8 mouse cellular contexts compared by ENCODE assay signal in the genomic region with DNA sequence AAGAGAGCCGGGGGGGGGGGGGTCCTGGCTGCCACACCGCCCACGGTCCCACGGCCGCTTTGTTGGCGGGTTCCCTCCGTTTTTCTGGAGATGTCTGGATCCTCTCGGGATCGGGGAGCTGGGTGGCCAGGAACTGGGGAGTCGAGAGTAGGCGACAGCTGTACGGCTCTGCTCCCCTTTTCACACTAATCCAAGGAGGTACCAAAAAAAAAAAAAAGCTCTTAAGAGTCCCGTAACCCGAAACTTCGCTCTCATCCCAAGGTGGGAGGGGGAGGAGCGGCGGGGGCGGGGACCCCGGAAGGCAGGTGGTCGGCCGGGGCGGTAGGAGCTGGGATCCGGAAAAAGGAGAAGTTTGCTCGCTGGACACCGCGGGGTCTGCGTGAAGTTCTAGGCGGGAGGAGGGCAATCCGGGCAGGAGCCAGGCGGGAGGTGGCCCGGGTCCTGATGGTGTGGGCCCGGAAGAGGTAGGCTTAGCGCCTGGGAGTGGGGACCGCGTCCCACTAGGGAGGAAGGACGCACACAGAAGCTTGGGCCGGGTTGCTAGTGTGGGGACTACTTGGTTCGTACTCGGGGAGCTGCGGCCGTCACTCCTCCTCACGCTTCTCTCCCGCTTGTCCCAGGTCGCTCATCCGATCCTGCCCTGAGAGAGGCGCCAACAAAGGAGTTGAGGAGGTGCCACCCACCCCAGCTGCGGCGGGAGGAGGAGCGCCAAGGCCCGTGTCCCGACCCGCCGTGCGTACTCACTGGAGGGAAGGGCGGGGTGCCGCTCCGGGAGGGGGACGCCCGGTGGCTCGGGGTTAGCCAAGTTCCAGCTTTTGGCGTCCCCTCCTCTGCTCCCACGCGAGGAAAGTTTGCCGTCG. TPM values are rescaled to one million over a fixed set of nuclear protein-coding genes. Genes with fewer than 3 reads are reported as not detected.
DNase-seq lines count a peak whose midpoint lies in the region; ATAC-seq and TF ChIP-seq lines count a peak whose summit lies in the region.

No protein-coding gene starts in this region.

- TF ChIP-seq CTCF in C2C12 (IDR thresholded peaks at IDR 0.05; ENCODE audit: control insufficient read depth, insufficient read depth, insufficient read length): no peak
- no peak for TF ChIP-seq CTCF in lung, postnatal 0 days (IDR thresholded peaks at IDR 0.05)

- TF ChIP-seq EP300 in lung, postnatal 0 days (IDR thresholded peaks at IDR 0.05): no peak

- DNase-seq in adrenal gland, adult (ENCODE audit: inconsistent age in 2 of 2, low spot score in 1 of 2): peak; percentile 56 to 81
- peak; percentile 72 for DNase-seq in embryonic facial prominence, embryonic 11.5 days (ENCODE audit: low spot score)
- peak; percentile 16 for DNase-seq in kidney, adult 9 months
- DNase-seq in lung, postnatal 0 days (ENCODE audit: low spot score): peak; percentile 50
- DNase-seq in ovary, postnatal 36 days (ENCODE audit: low spot score): peak; percentile 69
- no peak for DNase-seq in spleen, adult 12 weeks (ENCODE audit: low spot score)

- H3K79me3 ChIP-seq in C2C12 (ENCODE audit: low read depth): peaks cover 24% of the 10 kb centered on the region

- ATAC-seq in embryonic facial prominence, embryonic 11.5 days (replicated peaks; ENCODE audit: insufficient number of reproducible peaks, low FRiP score, low TSS enrichment, low read depth): peak; percentile 72
- ATAC-seq in heart, embryonic 11.5 days (replicated peaks; ENCODE audit: insufficient number of reproducible peaks, low FRiP score, low TSS enrichment): peak; percentile 43
- ATAC-seq in lung, postnatal 0 days: peak; percentile 64

- peak overlapping the region; percentile 57 for H3K4me3 ChIP-seq in C2C12 (ENCODE audit: insufficient read depth, poor library complexity, severe bottlenecking)
- peak overlapping the region; percentile 73 for H3K4me3 ChIP-seq in embryonic facial prominence, embryonic 11.5 days (ENCODE audit: low read depth, low read length)
- peak overlapping the region; percentile 65 for H3K4me3 ChIP-seq in heart, embryonic 11.5 days (ENCODE audit: low read depth, low read length)
- H3K4me3 ChIP-seq in lung, postnatal 0 days (ENCODE audit: low read depth, low read length): peak overlapping the region; percentile 62

- peak overlapping the region; percentile 88 for H3ac ChIP-seq in C2C12 (ENCODE audit: control insufficient read depth, insufficient read length, low read depth)

- H3K9ac ChIP-seq in embryonic facial prominence, embryonic 11.5 days (replicated peaks; ENCODE audit: low read length): peak overlapping the region; percentile 64
- H3K9ac ChIP-seq in heart, embryonic 11.5 days (ENCODE audit: low read depth, low read length): peak overlapping the region; percentile 73
- H3K9ac ChIP-seq in lung, postnatal 0 days (replicated peaks; ENCODE audit: low read depth): peak overlapping the region; percentile 44

- H3K9me3 ChIP-seq in embryonic facial prominence, embryonic 11.5 days (replicated peaks; ENCODE audit: control insufficient read depth, low read length): no peaks in the 10 kb centered on the region
- no peaks in the 10 kb centered on the region for H3K9me3 ChIP-seq in heart, embryonic 11.5 days (replicated peaks; ENCODE audit: control insufficient read depth, low read length)
- H3K9me3 ChIP-seq in lung, postnatal 0 days (ENCODE audit: low read length): no peaks in the 10 kb centered on the region

- H3K79me2 ChIP-seq in C2C12 (ENCODE audit: control insufficient read depth, insufficient read depth): peaks cover 44% of the 10 kb centered on the region

- H3K36me3 ChIP-seq in C2C12 (ENCODE audit: control insufficient read depth, insufficient read depth): peaks cover 15% of the 10 kb centered on the region
- no peaks in the 10 kb centered on the region for H3K36me3 ChIP-seq in embryonic facial prominence, embryonic 11.5 days (replicated peaks; ENCODE audit: control insufficient read depth, insufficient read depth, low read depth, low read length)
- no peaks in the 10 kb centered on the region for H3K36me3 ChIP-seq in heart, embryonic 11.5 days (ENCODE audit: control insufficient read depth, insufficient read depth, low read length)
- no peaks in the 10 kb centered on the region for H3K36me3 ChIP-seq in lung, postnatal 0 days (ENCODE audit: insufficient read depth, low read length)

- H3K27ac ChIP-seq in embryonic facial prominence, embryonic 11.5 days (replicated peaks; ENCODE audit: low read depth, low read length): peak overlapping the region; percentile 65
- H3K27ac ChIP-seq in heart, embryonic 11.5 days (ENCODE audit: low read depth, low read length): 0 out of 2 replicates have a peak overlapping the region, but pooled peaks have one; percentile 57
- no peak overlapping the region for H3K27ac ChIP-seq in lung, postnatal 0 days (ENCODE audit: low read length)

- WGBS in embryonic facial prominence, embryonic 11.5 days: under 1% methylated on average over 56 of the region's 65 CpGs
- under 1% methylated on average over 62 of the region's 65 CpGs for WGBS in heart, embryonic 11.5 days (ENCODE audit: insufficient replicate concordance)
- 2% methylated on average over 38 of the region's 65 CpGs for WGBS in lung, postnatal 0 days

- H3K4me1 ChIP-seq in embryonic facial prominence, embryonic 11.5 days (ENCODE audit: control insufficient read depth, insufficient read depth, low read length): peaks cover 5% of the 10 kb centered on the region; the same call in 1 of the 2 replicates
- H3K4me1 ChIP-seq in heart, embryonic 11.5 days (ENCODE audit: control insufficient read depth, insufficient read depth, low read length): peaks cover 4% of the 10 kb centered on the region; the same call in 1 of the 2 replicates
- no peaks in the 10 kb centered on the region for H3K4me1 ChIP-seq in lung, postnatal 0 days (ENCODE audit: insufficient read depth, low read depth, low read length)

- H3K4me2 ChIP-seq in embryonic facial prominence, embryonic 11.5 days (ENCODE audit: low read depth, low read length): peak overlapping the region; percentile 98
- peak overlapping the region; percentile 98 for H3K4me2 ChIP-seq in heart, embryonic 11.5 days
- peak overlapping the region; percentile 99 for H3K4me2 ChIP-seq in lung, postnatal 0 days (replicated peaks; ENCODE audit: low read depth, low read length)

- H3K27me3 ChIP-seq in C2C12 (ENCODE audit: control insufficient read depth, insufficient read depth, insufficient read length): no peaks in the 10 kb centered on the region
- H3K27me3 ChIP-seq in embryonic facial prominence, embryonic 11.5 days (ENCODE audit: control insufficient read depth, insufficient read depth, low read length): 0 out of 2 replicates have a peak, but pooled peaks cover 4% of the 10 kb centered on the region
- peaks cover 13% of the 10 kb centered on the region for H3K27me3 ChIP-seq in heart, embryonic 11.5 days (ENCODE audit: control insufficient read depth, insufficient read depth, low read length)
- H3K27me3 ChIP-seq in lung, postnatal 0 days (replicated peaks; ENCODE audit: insufficient read depth, low read length): no peaks in the 10 kb centered on the region

TF ChIP-seq in C2C12, 6 proteins besides CTCF, POLR2A, EP300 and RAD21:
- TF ChIP-seq MAX (IDR thresholded peaks at IDR 0.05) (no peak), CEBPB (IDR thresholded peaks at IDR 0.05; ENCODE audit: low read depth) (no peak), MYOG (IDR thresholded peaks at IDR 0.05; ENCODE audit: control insufficient read depth, extremely low read depth, insufficient read length) (no peak), FOSL1 (IDR thresholded peaks at IDR 0.05; ENCODE audit: insufficient read depth, low read length, poor library complexity, severe bottlenecking) (no peak), MYOD1 (IDR thresholded peaks at IDR 0.05; ENCODE audit: control insufficient read depth, insufficient read length, low read depth) (no peak), USF1 (IDR thresholded peaks at IDR 0.05; ENCODE audit: low read depth) (no peak)

RNA-seq across cellular contexts. Expression of a gene that starts 1.1 kb away (rescaled TPM):
- 30.9 TPM for polyA plus RNA-seq in C2C12 (2012; fragmentation: generic; extraction: Trizol)
- 22.4 and 24.9 TPM in 2 replicates for polyA plus RNA-seq in embryonic facial prominence, embryonic 11.5 days (2014; fragmentation: Nextera tagmentation; extraction: Ambion mirVana)
- 7.5 and 8.2 TPM in 2 replicates for polyA plus RNA-seq in heart, embryonic 11.5 days (2014; fragmentation: Nextera tagmentation; extraction: Ambion mirVana)
- polyA plus RNA-seq in lung, postnatal 0 days (2015; fragmentation: Nextera tagmentation; extraction: Ambion mirVana): 4.4 and 4.7 TPM in 2 replicates
